9 mouse cellular contexts compared by ENCODE assay signal in the genomic region with DNA sequence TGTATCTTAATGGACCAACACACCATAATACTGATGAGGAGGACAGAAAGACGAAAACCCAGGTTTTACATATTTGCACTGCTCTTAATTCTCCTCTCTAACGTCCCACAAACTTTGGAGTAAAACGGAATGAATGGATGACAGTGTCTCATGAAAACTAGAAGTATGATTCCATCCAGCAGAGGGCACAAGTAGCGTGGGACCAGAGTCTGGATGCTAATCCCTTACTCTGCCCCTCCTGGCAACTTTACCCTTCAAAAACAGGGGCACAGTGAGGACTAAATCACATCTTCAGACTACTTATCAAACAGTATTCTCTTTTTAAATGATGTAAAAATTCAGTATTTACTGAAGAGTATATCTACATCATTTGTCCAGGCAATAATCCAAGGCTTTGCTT. TPM values are rescaled to one million over a fixed set of nuclear protein-coding genes. Genes with fewer than 3 reads are reported as not detected.
DNase-seq lines count a peak whose midpoint lies in the region; TF ChIP-seq lines count a peak whose summit lies in the region.
"Had no signal": no experiment of that assay in that cellular context is flagged by ENCODE, and none has a peak within 500 bp of the region (broad histone marks: within the 10 kb centered on the region; RNA-seq: fewer than 3 reads in every experiment).

No protein-coding gene starts in this region.

- intact Hi-C loops in gastrocnemius, postnatal 36 days (cut with DNase I) = loop anchor here (2.0 kb wide), 1 partner anchor 98 kb away; no protein-coding TSS in a partner anchor

- H3K4me1 ChIP-seq in spleen, adult 2 months (ENCODE audit: control insufficient read depth, insufficient read depth, insufficient read length) = no peaks in the 10 kb centered on the region; the same call in 1 of the 2 replicates

- H3K4me3 ChIP-seq in spleen, adult 2 months (ENCODE audit: extremely low read depth, insufficient read depth, insufficient read length) = no peak overlapping the region

- H3K27ac ChIP-seq in spleen, adult 2 months (ENCODE audit: insufficient read depth, low read length) = no peak overlapping the region

- TF ChIP-seq POLR2A in spleen, adult 2 months (IDR thresholded peaks at IDR 0.05; ENCODE audit: low read depth, low read length) = no peak

- WGBS in spleen, adult 2 months = 27% methylated on average over 4 of the region's 4 CpGs

- DNase-seq in gastrocnemius, adult 18-20 months (ENCODE audit: low spot score) = peak; percentile 49
- no peak for DNase-seq in gastrocnemius, postnatal 36 days
- peak; percentile 15 to 27 for DNase-seq in spleen, adult 2 months (ENCODE audit: low read depth in 1 of 2, low spot score in 2 of 2)
- no peak for DNase-seq in spleen, adult 12 weeks (ENCODE audit: low spot score)
- DNase-seq in cerebellum, postnatal 10 days = peak; percentile 76 to 83
- DNase-seq in kidney, postnatal 4 days = peak; percentile 23 to 50
- peak; percentile 76 for DNase-seq in naive thymus-derived CD4-positive, alpha-beta T cell, adult 2 months (ENCODE audit: low read depth)
- DNase-seq in frontal cortex, postnatal 10 days (ENCODE audit: low spot score in 2 of 2) = no peak

- TF ChIP-seq CTCF in spleen, adult 2 months (IDR thresholded peaks at IDR 0.05; ENCODE audit: extremely low read depth, insufficient read depth, insufficient read length, insufficient replicate concordance) = peak; percentile 36; the same call in 1 of the 2 replicates

- H3K27me3 ChIP-seq in spleen, adult 2 months (ENCODE audit: control insufficient read depth, insufficient read depth, low read length) = no peaks in the 10 kb centered on the region

- no peaks in the 10 kb centered on the region for H3K36me3 ChIP-seq in spleen, adult 2 months (ENCODE audit: control insufficient read depth, insufficient read depth, low read length)

RNA-seq across cellular contexts. Expression of a gene that starts 2.8 kb away (rescaled TPM):
- total RNA-seq in gastrocnemius, adult 18-20 months (2021) = 1 to 10 TPM; 7.9 to 9.5 TPM
- 1 to 10 TPM; 7.0 to 7.8 TPM for total RNA-seq in gastrocnemius, postnatal 36 days (2021)
- 6.0 and 7.9 TPM in 2 replicates for polyA plus RNA-seq in spleen, adult 2 months (2012; rRNA removed)

RNA-seq across cellular contexts. Expression of a gene that starts 2.9 kb away (rescaled TPM):
- total RNA-seq in gastrocnemius, adult 18-20 months (2021) = 1 to 10 TPM; 9.2 to 9.7 TPM
- total RNA-seq in gastrocnemius, postnatal 36 days (2021) = 10 to 100 TPM; 10.4 to 10.6 TPM
- 1.2 and 1.6 TPM in 2 replicates for polyA plus RNA-seq in spleen, adult 2 months (2012; rRNA removed)

RNA-seq across cellular contexts. Expression of a gene that starts 41.5 kb away (rescaled TPM):
- total RNA-seq in gastrocnemius, adult 18-20 months (2021) = not detected
- not detected for total RNA-seq in gastrocnemius, postnatal 36 days (2021)
- polyA plus RNA-seq in spleen, adult 2 months (2012; rRNA removed) = 0.07 and 0.47 TPM in 2 replicates

RNA-seq across cellular contexts. Expression of a gene that starts 56.5 kb away (rescaled TPM):
- total RNA-seq in gastrocnemius, adult 18-20 months (2021) = not detected
- not detected for total RNA-seq in gastrocnemius, postnatal 36 days (2021)
- polyA plus RNA-seq in spleen, adult 2 months (2012; rRNA removed) = 0.06 and 0.40 TPM in 2 replicates
- total RNA-seq: layer of hippocampus, adult 8-10 months had no signal

Comparison
In these comparisons a context has a peak if more than half of its experiments do, and no peak if none do; other contexts are left out.
1. DNase-seq: peak in gastrocnemius, adult 18-20 months (single experiment), spleen, adult 2 months (2 of 2), cerebellum, postnatal 10 days (2 of 2), kidney, postnatal 4 days (2 of 2) and naive thymus-derived CD4-positive, alpha-beta T cell, adult 2 months (single experiment); none in gastrocnemius, postnatal 36 days (0 of 2), spleen, adult 12 weeks (single experiment) and frontal cortex, postnatal 10 days (0 of 2).